Mouse (Mus musculus) spleen, adult 2 months (tissue): ENCODE data around the gene Sorcs3. TPM values are rescaled to one million over a fixed set of nuclear protein-coding genes. Genes with fewer than 3 reads are reported as not detected.

Source experiments
- DNase-seq, 2 experiments: peaks; one replicate each; pipeline versions ENCODE4 v3.0.0 to v3.0.0-alpha.2; 2012 to 2021; ENCODE audit warnings: low spot score in 2 of 2, low read depth in 1 of 2
- H3K27ac ChIP-seq: fragments of 200-500 bp; 2 replicates; pipeline ENCODE4 v1.5.1; 2012; ENCODE audit warnings: low read length, inconsistent platforms; ENCODE audit not compliant: insufficient read depth
- H3K27me3 ChIP-seq: fragments of 200-500 bp; 2 replicates; pipeline ENCODE4 v1.6.1; 2012; ENCODE audit warnings: mild to moderate bottlenecking, moderate library complexity, low read length, inconsistent platforms; ENCODE audit not compliant: control insufficient read depth, insufficient read depth
- H3K36me3 ChIP-seq: fragments of 200-500 bp; 2 replicates; pipeline ENCODE4 v1.6.1; 2012; ENCODE audit warnings: mild to moderate bottlenecking, low read length, inconsistent platforms; ENCODE audit not compliant: control insufficient read depth, insufficient read depth
- H3K4me1 ChIP-seq: fragments of 200-500 bp; 2 replicates; pipeline ENCODE4 v1.6.1; 2011; ENCODE audit warnings: inconsistent platforms; ENCODE audit not compliant: control insufficient read depth, insufficient read depth, insufficient read length
- H3K4me3 ChIP-seq: fragments of 200-500 bp; 2 replicates; pipeline ENCODE4 v1.5.1; 2011; ENCODE audit warnings: mild to moderate bottlenecking, inconsistent platforms; ENCODE audit not compliant: insufficient read depth, insufficient read length; ENCODE audit errors: extremely low read depth
- CTCF ChIP-seq: fragments of 200-500 bp; IDR thresholded peaks from 2 replicates; pipeline ENCODE4 v1.5.1; 2011; ENCODE audit warnings: mild to moderate bottlenecking, inconsistent platforms; ENCODE audit not compliant: insufficient read depth, insufficient read length, insufficient replicate concordance; ENCODE audit errors: extremely low read depth
- POLR2A ChIP-seq: fragments of 200-500 bp; IDR thresholded peaks from 2 replicates; pipeline ENCODE4 v1.6.1; 2011; ENCODE audit warnings: low read depth, low read length, inconsistent platforms
- WGBS: fragments of 180-500 bp; shearing (Covaris S2); methylation state at CpG from one replicate; pipeline ENCODE4 v1.1.7; 2018; 5-methylcytosine and 5-hydroxymethylcytosine counted together
- polyA plus RNA-seq: library from polyadenylated mRNA; depleted of rRNA; stranded (reverse); fragments of >200 nt; gene quantifications from 2 replicates; pipeline ENCODE4 v1.2.3, GENCODE M21; 2012

Sorcs3 gene
- polyA plus RNA-seq, 1 experiment: not detected

- H3K4me3 ChIP-seq: no peak overlapping the region
- H3K36me3 ChIP-seq: no peaks in the 10 kb centered on the region
- H3K4me1 ChIP-seq: no peaks in the 10 kb centered on the region
- no peak for DNase-seq
- no peaks in the 10 kb centered on the region for H3K27me3 ChIP-seq
- WGBS: 88% methylated on average over 6 of the region's 6 CpGs
- TF ChIP-seq CTCF (no peak), POLR2A (no peak)
- H3K27ac ChIP-seq: no peak overlapping the region
These were observed 131.6 kb downstream of the Sorcs3 start for GRCm38 (mm10) chr19:48337461-48337860.

- H3K27ac ChIP-seq: no peak overlapping the region
These were observed 132.3 kb downstream of the Sorcs3 start for GRCm38 (mm10) chr19:48338098-48338497.

GRCm38 (mm10) chr19:48342770-48343169 lies 136.9 kb downstream of the Sorcs3 start:
- Histone ChIP-seq H3K4me1 (no peaks in the 10 kb centered on the region), H3K27ac (no peak overlapping the region), H3K4me3 (no peak overlapping the region), H3K27me3 (no peaks in the 10 kb centered on the region), H3K36me3 (no peaks in the 10 kb centered on the region)
- TF ChIP-seq POLR2A: no peak
- no peak for TF ChIP-seq CTCF
- WGBS: 93% methylated on average over 4 of the region's 4 CpGs
- no peak for DNase-seq

More at GRCm38 (mm10) chr19:48338098-48338497, 132.3 kb downstream of the Sorcs3 start:
- no peaks in the 10 kb centered on the region for H3K36me3 ChIP-seq
- no peak overlapping the region for H3K4me3 ChIP-seq
- H3K4me1 ChIP-seq: no peaks in the 10 kb centered on the region
- DNase-seq: no peak
- TF ChIP-seq CTCF (no peak), POLR2A (no peak)
- 86% methylated on average over 5 of the region's 5 CpGs for whole genome bisulfite sequencing
- H3K27me3 ChIP-seq: no peaks in the 10 kb centered on the region

- no peaks in the 10 kb centered on the region for H3K4me1 ChIP-seq
- TF ChIP-seq POLR2A (no peak), CTCF (no peak)
- no peaks in the 10 kb centered on the region for H3K27me3 ChIP-seq
- H3K4me3 ChIP-seq: no peak overlapping the region
- no peaks in the 10 kb centered on the region for H3K36me3 ChIP-seq
- no peak for DNase-seq
- no peak overlapping the region for H3K27ac ChIP-seq
- WGBS: 59% methylated on average over 7 of the region's 7 CpGs
These were observed 137.6 kb downstream of the Sorcs3 start for GRCm38 (mm10) chr19:48343442-48343841.

GRCm38 (mm10) chr19:48347116-48347515 lies 141.3 kb downstream of the Sorcs3 start:
- no peaks in the 10 kb centered on the region for H3K36me3 ChIP-seq
- no peak for TF ChIP-seq CTCF
- TF ChIP-seq POLR2A: no peak
- H3K27me3 ChIP-seq: no peaks in the 10 kb centered on the region
- H3K4me1 ChIP-seq: no peaks in the 10 kb centered on the region
- H3K4me3 ChIP-seq: no peak overlapping the region
- 83% methylated on average over 5 of the region's 5 CpGs for WGBS
- no peak for DNase-seq
- no peak overlapping the region for H3K27ac ChIP-seq

GRCm38 (mm10) chr19:48356806-48357205 lies 151.0 kb downstream of the Sorcs3 start:
- WGBS: 66% methylated on average over 2 of the region's 2 CpGs
- H3K27ac ChIP-seq: no peak overlapping the region
- H3K4me3 ChIP-seq: no peak overlapping the region
- H3K36me3 ChIP-seq: no peaks in the 10 kb centered on the region
- DNase-seq: no peak
- no peaks in the 10 kb centered on the region for H3K27me3 ChIP-seq
- no peaks in the 10 kb centered on the region for H3K4me1 ChIP-seq
- no peak for TF ChIP-seq CTCF
- no peak for TF ChIP-seq POLR2A

- WGBS: 92% methylated on average over 2 of the region's 2 CpGs
These were observed 156.3 kb downstream of the Sorcs3 start for GRCm38 (mm10) chr19:48362167-48362566.

More at GRCm38 (mm10) chr19:48362167-48362566, 156.3 kb downstream of the Sorcs3 start:
- Histone ChIP-seq H3K4me1 (no peaks in the 10 kb centered on the region), H3K4me3 (no peak overlapping the region), H3K27ac (no peak overlapping the region), H3K36me3 (no peaks in the 10 kb centered on the region), H3K27me3 (no peaks in the 10 kb centered on the region)
- TF ChIP-seq CTCF (no peak), POLR2A (no peak)
- DNase-seq: no peak
